Mouse (Mus musculus) spleen, postnatal 4 days (tissue): ENCODE results near the gene Mfap1b.
"Not testable (repeated sequence)": the region's sequence is repeated elsewhere in the genome, so short reads cannot be mapped to it uniquely, and the experiment has no call there.

Experiments
- DNase-seq, 2 experiments: peaks; one replicate each; pipeline ENCODE4 v3.0.0; 2022; ENCODE audit warnings: low spot score in 2 of 2

Mfap1b gene

DNA sequence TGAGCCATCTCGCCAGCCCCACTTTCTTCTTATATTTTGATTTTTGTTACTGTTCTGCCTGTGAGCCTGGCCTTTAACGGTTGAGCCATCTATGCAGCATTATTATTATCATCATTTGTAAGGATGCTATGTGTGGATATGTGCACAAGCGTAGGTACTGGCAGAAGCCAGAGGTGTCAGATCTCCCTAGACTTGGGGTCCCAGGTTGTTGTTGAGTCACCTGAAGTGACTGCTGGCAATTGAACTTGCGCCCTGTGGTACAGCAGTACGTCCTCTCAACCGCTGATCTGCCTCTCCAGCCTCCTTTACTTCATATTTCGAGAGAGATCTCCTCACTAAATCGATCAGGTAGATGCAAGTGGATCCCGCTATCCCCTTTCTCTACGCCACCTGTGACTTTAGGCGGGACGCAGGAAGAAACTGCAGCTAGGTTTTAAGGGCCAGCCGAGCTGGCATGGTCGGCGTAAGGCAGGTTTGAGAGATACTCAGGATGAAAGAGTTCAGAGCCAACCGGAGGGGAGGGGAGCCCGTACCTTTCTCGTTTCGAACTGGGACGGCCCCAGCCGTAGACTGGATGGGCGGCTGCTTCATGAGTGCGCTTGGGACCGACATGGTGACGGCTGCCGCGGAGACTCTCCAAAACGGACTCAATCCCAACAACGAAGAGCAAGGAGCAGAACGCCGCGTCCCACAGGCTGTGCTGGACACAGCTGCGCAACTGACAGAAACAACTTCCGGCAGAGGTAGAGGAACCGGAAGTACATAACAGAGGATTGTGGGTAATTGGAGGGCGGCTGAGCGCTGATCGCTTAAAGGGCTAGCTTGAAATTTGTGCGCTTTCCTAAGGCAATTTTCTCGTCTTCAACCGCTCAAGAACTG, at the start of gene Mfap1b:
TSS of gene Mfap1b (minus strand) at position 767 of the 879 bp plus-strand sequence.
- peak; percentile 77 to 86 for DNase-seq

DNA sequence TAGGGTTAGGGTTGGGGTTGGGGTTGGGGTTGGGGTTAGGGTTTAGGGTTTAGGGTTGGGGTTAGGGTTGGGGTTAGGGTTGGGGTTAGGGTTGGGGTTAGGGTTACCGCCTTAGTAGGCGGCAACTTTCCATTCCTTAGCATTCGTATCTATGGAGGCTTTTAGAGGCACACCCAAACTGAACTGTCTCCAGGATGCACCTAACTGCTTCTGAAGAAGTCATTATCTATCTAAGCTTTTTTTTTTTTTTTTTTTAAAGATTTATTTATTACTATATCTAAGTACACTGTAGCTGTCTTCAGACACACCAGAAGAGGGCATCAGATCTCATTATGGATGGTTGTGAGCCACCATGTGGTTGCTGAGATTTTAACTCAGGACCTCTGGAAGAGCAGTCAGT, 49.0 kb upstream of the Mfap1b start:
- not testable (repeated sequence) for DNase-seq

DNA sequence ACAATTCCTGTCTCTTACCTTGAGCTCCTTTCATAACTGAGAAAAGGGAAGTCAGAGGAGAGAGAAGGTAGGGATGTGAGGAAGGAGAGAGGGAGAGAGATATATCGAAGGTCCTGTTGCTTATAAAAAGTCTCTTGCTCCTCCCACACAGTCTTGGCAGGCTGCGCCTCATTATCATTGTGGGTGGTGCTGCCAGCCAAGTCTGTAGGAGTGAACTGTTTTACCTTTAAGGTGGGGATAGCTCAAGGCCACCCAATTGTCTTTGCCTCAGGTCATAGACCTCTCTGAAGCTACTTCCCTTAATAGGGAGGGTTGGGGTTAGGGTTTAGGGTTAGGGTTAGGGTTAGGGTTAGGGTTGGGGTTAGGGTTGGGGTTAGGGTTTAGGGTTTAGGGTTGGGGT, 48.1 kb upstream of the Mfap1b start:
- DNase-seq, result no peak

DNA sequence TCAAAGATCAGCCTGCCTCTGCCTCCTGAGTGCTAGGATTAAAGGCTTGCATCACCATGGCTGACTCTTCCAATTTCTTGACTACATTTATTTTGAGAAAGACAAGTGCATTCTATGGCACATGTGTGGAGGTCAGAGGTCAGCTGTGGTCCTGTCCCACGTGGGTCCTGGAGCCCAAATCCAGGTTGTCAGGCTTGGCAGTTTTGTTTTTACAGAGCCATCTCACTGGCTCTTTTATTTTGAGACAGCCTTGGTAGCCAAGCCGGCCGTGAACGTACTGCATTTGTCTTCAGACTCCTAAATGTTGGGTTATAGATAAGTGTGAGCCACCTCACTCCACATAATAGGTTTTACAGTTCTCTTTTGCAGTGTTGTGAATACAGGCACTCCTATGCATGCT, 44.8 kb upstream of the Mfap1b start:
- not testable (repeated sequence) for DNase-seq

DNA sequence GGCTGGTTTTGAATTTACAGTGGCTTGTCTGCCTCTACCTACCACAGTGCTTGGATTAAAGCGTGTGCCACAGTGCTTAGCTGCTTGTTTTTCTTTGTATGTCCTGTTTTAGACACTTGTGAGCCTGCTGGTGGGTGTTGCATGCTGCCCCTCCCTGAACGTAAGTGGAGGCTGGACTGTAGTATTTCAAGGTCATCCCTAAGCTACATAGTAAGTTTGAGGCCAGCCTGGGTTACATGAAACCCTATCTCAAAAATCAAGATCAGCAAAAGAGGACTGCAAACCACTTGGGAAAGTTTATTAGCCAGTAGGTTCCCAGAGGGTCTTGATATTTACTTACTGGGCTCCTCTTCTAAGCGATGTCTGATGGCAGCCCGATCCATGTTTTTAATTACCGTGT, 44.2 kb upstream of the Mfap1b start:
- no peak for DNase-seq

DNA sequence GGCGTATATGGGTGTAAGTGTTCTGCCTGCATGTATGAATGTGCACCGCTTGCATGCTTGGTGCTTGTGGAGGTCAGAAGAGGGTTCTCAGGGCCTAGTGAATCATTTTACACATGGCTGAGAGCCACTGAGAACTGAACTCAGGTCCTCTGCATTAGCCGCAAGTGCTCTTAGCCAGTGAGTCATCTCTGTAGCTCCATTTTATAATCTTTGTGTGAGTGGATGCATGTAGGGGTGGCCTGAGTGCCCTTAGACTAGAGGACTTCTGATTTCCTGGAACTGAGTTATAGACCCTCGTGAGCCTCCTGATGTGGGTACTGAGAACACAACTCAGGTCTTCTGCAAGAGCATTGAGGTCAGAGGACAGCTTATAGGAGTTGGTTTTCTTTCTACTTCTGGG, 40.3 kb upstream of the Mfap1b start:
- DNase-seq, result no peak

DNA sequence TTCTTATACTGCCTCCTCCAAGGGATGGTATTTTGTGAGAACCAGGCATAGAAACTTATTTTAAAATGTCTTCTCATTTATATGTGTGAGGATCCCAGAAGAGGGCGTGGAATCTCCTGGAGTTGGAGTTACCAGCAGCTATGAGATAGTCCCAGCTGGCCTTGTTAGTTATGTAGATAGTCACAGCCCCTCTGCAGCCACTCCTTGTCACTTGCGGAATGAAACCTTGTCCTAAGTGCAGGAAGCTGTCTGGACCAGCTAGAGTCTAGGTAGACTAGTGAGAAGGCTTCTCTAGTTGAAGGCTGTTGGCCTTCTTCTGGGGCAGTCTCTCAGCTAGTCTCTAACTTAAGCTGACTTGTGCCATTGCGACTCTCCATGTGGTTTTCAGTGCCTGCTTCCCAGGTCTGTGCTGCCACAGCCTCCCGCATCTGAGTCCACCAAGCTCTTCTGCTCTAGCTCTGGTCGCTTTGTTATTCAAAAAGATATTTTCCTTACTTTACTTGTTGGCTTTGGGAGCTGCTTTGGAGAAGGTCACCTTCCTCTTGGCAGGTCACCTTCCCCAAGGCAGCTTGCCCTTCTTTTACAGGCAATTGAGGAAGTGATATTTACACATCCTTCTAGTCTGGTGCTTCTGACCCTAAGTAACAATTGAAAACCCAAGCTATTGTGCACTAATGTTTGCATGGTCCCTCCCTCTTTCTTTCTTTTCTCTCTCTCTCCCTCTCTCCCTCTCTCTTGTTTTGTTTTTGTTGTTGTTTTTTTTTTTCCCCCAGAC, 39.3 kb upstream of the Mfap1b start:
- DNase-seq, result not testable (repeated sequence)

DNA sequence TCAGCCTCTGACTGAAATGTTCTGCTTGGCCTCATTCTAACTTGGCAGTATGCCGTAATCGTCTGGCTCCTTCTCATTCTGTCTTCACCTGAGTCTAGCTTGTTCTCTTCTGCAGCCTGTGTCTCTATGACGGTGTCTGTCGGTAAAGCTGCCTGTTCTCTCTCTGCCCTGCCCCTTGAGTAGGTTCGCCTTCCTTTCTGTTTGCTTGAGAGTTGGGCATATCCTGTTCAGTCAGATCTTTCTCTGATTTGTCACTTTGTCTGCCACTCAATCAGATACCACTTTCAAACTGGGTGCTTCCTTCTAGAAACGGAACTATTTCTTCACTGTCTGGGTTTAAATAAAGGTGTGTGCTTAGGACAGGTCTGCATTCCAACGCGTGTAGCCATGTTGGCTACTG, 37.5 kb upstream of the Mfap1b start:
- DNase-seq, result no peak

DNA sequence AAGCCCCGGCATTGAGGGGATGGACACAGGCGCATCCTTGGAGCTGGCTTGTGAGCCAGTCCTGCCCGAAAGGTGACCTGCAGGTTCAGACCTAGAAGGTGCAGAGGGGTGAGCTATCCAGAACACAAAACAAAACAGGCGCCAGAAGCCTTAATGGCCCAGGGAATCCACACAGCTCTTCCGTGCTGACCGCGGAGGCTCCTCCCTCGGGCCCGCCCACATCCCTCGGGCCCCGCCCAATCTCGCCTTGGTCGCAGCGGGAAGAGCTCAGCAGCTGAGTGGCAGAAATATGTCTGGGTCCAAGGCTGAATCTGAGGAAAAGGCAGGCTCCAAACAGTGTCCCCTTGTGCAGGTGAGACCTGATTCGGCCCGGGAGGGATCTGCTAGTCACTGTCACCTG, 35.7 kb upstream of the Mfap1b start:
- peak; percentile 72 to 83 for DNase-seq

DNA sequence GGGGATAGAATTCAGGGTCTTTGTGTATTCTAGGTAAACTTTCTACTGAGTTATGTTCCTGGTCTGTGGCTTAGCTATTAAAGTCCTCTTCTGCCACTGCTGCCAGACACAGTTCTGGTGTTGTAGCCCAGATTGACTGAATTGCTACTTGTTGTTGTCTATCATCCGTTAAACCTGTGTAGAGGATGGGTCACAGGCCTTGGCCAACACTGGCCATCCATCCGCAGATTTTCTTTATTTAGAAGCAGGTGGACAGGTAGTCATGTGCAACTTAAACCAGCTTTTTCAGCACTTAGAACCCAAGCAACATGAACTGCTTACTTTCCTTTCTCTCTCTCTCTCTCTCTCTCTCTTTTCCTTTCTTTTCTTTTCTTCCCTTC, 34.1 kb upstream of the Mfap1b start:
- no peak for DNase-seq

DNA sequence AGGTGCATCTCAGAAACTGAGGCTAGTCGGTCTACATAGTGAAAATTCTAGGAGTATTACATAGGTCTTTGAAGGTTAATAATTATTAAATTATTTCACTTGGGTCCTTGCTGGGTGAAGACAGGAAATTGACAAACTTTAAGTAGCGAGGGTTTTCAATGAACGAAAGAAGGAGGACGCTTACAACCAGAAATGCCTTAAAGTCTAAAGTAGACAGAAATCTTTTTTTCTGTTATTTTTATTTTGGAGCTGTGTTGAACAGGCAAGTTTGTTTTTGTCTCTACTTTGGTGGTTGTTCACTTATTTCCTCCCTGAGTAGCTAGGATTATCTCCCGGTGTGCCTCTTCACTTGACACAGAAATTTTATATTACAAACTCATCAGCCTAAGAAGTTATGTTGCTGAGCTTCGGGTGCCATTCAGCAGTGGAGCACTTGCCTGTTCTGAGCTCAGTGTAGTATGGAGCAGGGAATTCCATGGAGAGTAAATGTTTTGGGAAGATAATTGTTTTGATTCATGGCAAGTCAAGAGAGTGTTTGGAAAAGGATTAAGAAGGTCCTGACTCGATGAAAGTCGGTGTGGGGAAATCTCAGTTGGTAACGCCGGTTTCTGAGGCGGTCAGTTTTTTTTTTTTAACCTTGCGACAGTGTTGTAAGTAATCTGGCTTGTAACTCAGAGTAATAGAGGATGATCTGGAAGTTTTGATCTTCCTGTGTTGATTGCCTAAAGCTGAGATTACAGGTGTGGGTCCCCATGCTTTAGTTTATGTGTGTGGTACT, 33.5 kb upstream of the Mfap1b start:
- no peak for DNase-seq

DNA sequence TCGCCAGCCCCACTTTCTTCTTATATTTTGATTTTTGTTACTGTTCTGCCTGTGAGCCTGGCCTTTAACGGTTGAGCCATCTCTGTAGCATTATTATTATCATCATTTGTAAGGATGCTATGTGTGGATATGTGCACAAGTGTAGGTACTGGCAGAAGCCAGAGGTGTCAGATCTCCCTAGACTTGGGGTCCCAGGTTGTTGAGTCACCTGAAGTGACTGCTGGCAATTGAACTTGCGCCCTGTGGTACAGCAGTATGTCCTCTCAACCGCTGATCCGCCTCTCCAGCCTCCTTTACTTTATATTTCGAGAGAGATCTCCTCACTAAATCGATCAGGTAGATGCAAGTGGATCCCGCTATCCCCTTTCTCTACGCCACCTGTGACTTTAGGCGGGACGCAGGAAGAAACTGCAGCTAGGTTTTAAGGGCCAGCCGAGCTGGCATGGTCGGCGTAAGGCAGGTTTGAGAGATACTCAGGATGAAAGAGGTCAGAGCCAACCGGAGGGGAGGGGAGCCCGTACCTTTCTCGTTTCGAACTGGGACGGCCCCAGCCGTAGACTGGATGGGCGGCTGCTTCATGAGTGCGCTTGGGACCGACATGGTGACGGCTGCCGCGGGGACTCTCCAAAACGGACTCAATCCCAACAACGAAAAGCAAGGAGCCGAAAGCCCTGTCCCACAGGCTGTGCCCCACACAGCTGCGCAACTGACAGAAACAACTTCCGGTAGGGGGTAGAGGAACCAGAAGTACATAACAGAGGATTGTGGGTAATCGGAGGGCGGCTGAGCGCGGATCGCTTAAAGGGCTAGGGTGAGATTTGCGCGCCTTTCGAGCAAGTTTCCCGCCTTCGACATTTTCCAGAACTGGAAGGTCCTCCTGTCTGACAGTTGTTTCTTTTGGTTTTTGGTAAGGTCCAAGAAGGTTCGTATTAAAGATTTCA, 32.3 kb upstream of the Mfap1b start, which contains the start of the genes Mfap1a and Wdr76:
TSS of gene Mfap1a (minus strand) at position 724 of the 941 bp plus-strand sequence.
TSS of gene Wdr76 (plus strand) at position 782 of the 941 bp plus-strand sequence.
- DNase-seq, result peak; percentile 84 to 90

DNA sequence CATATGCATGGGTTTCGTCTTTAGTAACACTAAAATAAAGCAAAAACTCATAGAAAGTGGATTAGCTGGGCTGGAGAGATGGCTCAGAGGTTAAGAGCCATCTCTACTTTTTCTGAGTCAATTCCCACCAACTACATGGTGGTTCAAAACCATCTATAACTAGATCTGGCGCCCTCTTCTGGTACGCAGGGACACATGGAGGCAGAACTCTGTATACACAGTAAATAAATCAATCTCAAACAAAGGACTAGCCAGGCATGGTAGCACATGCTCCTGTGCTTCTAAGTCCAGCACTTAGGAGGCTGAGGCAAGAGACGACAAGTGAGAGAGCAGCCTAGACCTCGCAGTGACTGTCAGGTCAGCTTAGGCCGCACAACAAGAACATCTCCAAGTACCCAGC, 27.7 kb upstream of the Mfap1b start:
- not testable (repeated sequence) for DNase-seq

DNA sequence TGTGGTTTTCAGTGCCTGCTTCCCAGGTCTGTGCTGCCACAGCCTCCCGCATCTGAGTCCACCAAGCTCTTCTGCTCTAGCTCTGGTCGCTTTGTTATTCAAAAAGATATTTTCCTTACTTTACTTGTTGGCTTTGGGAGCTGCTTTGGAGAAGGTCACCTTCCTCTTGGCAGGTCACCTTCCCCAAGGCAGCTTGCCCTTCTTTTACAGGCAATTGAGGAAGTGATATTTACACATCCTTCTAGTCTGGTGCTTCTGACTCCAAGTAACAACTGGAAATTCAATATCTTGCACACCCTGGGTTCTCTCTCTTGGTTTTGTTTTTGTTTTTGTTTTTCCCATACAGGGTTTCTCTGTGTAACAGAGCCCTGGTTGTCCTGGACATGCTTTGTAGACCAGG, 10.5 kb upstream of the Mfap1b start:
- DNase-seq, result not testable (repeated sequence)

DNA sequence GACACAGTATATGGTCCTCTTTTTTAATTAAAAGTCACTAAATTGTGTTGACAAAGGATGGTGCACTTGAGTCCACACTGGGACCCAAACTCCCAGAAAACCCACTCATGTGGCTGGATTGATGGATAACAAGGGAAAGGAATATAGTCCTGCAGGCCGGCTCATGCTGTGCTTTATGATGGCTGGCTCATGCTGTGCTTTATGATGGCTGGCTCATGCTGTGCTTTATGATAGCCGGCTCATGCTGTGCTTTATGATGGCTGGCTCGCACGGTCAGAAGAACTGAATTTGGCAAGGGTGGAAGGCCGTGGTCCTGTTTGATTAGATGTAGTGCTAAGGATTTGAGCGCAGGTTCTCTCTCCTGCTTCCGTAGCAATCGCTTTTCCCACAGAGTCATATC, 9.7 kb upstream of the Mfap1b start:
- no peak for DNase-seq

DNA sequence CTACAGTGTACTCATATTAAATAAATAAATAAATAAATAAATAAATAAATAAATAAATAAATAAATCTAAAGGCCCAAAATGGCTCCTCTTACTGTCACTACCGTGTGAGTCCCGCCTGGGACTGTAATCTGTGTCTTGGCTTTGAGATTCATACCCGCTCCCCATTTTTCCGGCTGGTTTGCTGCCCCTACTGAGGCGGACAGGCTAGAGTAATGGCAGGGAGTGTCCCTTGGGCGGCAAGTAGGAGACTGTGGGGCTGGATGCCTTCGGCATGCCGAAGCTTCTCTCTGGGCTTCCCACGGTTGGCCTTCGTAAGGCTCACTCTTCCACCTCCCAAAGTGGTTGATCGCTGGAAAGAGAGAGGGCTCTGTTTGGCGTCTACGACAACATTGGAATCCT, 7.0 kb upstream of the Mfap1b start:
- not testable (repeated sequence) for DNase-seq

DNA sequence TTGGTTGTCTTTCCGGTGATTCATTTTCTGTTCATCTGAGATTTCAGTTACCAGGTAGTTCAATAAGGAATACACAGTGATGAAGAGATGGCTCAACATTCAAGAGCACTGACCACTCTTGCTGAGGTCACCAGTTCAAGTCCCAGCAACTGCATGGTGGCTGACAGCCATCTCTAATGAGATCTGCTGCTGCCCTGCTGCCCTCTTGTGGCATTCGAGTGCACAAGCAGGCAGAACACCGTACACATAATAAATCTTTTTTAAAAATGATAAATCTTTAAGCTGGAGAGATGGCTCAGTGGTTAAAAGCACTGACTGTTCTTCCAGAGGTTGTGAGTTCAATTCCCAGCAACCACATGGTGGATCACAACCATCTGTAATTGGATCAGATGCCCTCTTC, 6.6 kb upstream of the Mfap1b start:
- DNase-seq, result peak; percentile 35 to 67

DNA sequence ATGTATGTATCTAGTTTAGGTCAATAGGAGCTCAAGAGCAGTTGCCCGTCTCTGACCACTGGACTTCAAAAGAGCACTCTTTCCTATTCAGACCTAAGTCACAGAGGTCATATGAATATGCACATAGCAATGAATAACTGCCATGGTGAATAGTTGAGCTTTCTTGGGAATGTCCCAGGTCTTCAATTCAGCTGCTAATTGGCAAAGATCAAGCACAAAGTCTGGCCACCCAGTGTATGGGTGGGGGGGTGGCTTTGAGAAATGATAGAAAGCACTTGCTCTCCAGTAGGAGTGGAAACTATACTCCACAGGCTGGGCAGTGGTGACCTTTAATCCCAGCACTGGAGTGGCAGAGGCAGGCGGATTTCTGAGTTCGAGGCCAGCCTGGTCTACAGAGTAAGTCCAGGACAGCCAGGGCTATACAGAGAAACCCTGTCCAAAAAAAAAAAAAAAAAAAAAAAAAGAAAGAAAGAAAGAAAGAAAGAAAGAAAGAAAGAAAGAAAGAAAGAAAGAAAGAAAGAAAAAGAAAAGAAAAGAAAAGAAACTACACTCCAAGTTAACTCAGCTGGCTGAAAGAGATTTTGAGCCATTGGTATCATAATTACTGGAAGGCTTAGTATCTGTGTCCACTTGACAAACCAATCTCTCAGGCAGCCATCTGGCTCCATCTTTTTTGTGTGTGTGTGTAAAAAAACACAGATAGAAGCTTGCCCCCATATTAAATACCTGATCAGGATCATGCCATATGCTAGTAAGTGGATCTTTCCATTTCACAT, 3.8 kb upstream of the Mfap1b start:
- DNase-seq, result no peak

DNA sequence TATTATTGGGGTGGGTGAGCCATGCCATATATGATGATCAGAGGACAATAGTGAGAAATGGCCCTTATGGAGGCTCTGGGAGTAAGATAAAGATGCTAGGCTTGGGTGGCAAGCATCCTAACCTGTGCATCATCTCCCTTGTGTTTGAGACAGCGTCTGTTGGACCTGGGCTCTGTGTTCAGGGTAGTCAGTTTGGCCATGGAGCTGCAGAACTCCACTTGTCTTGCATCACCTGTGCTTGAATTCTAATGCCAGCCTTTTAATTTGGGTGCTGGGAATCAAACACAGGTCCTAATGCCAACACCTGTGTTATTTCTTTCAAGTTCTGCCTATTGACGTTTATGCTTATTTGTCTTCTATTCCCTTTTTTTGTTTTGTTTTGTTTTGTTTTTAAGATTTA, 1.4 kb upstream of the Mfap1b start:
- not testable (repeated sequence) for DNase-seq

DNA sequence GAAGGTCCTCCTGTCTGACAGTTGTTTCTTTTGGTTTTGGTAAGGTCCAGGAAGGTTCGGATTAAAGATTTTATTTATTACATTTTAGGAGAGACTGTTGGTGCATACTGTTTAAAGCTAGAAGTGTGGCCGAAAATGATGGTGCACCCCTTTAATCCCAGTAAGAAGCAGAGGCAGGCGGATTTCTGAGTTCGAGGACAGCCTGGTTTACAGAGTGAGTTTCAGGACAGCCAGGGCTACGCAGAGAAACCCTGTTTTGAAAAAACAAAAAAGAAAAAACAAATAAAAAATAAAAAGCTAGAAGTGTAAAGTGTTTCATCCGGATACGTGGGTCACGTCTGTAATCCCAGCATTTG, 291 bp upstream of the Mfap1b start:
- DNase-seq, result peak in 1 of 2 experiments; percentile 62
